Mouse (Mus musculus) embryonic facial prominence, embryonic 13.5 days (tissue): ENCODE measurements at regions not wholly inside any gene's neighbourhood (a gene's known extent, or its start where the extent isn't known, plus 50 kb on each side); places are given as distances from the start of the nearest gene placed in this dataset.

Experiments used
- ATAC-seq: fragments of 200-750 bp; cut with Nextera tagmentation; 2 replicates; pipeline ENCODE4 v1.8.0; 2017; ENCODE audit warnings: low read depth; ENCODE audit not compliant: insufficient number of reproducible peaks, insufficient read depth, low FRiP score, low TSS enrichment
- H3K27ac ChIP-seq: fragments of 300-500 bp; sonication (generic); 2 replicates; pipeline ENCODE4 v1.5.1; 2015; ENCODE audit warnings: moderate library complexity, mild to moderate bottlenecking, inconsistent platforms
- H3K27me3 ChIP-seq: fragments of 300-500 bp; sonication (generic); 2 replicates; pipeline ENCODE4 v1.6.1; 2015; ENCODE audit warnings: mild to moderate bottlenecking, inconsistent platforms
- H3K36me3 ChIP-seq: fragments of 300-500 bp; sonication (generic); 2 replicates; pipeline ENCODE4 v1.6.1; 2015; ENCODE audit warnings: mild to moderate bottlenecking, inconsistent platforms
- H3K4me1 ChIP-seq: fragments of 300-500 bp; sonication (generic); 2 replicates; pipeline ENCODE4 v1.6.1; 2015; ENCODE audit warnings: inconsistent platforms
- H3K4me2 ChIP-seq: fragments of 300-500 bp; sonication (generic); 2 replicates; pipeline ENCODE4 v1.6.1; 2015; ENCODE audit warnings: moderate library complexity, mild to moderate bottlenecking, inconsistent platforms
- H3K4me3 ChIP-seq: fragments of 300-500 bp; sonication (generic); 2 replicates; pipeline ENCODE4 v1.5.1; 2015; ENCODE audit warnings: mild to moderate bottlenecking, inconsistent platforms
- H3K9ac ChIP-seq: fragments of 300-500 bp; sonication (generic); 2 replicates; pipeline ENCODE4 v1.6.1; 2015; ENCODE audit warnings: mild to moderate bottlenecking, inconsistent platforms
- H3K9me3 ChIP-seq: fragments of 300-500 bp; sonication (generic); 2 replicates; pipeline ENCODE4 v1.6.1; 2016; ENCODE audit warnings: inconsistent platforms
- WGBS: fragments of 180-500 bp; shearing (Covaris S2); methylation state at CpG from one replicate; pipeline ENCODE4 v1.1.7; 2015; ENCODE audit warnings: mixed read lengths; 5-methylcytosine and 5-hydroxymethylcytosine counted together

DNA sequence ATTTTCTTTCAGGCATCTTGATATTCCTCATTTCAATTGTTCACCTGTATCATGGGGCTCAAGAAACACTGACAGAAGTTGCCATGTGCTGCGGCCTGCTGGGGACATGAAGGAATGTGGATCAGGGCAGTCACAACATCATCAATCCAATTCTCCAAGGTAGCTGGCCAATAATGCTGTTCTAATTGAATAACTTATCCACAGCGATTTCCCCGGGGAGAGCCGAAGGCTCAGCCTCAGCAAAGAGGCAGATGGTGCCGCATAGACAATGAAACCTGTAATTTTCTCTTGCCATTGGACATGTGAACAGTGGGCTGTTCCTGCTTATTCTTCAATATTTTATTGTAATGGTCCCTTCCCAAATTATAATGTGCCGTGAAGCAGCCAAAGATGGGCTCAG is 429.1 kb upstream of the Klf12 start:
- Histone ChIP-seq H3K27ac (no peak overlapping the region), H3K36me3 (no peaks in the 10 kb centered on the region), H3K9me3 (no peaks in the 10 kb centered on the region), H3K27me3 (no peaks in the 10 kb centered on the region), H3K9ac (no peak overlapping the region), H3K4me2 (no peak overlapping the region), H3K4me1 (no peaks in the 10 kb centered on the region), H3K4me3 (no peak overlapping the region)
- WGBS: 78% methylated on average over 6 of the region's 6 CpGs
- no peak for ATAC-seq

DNA sequence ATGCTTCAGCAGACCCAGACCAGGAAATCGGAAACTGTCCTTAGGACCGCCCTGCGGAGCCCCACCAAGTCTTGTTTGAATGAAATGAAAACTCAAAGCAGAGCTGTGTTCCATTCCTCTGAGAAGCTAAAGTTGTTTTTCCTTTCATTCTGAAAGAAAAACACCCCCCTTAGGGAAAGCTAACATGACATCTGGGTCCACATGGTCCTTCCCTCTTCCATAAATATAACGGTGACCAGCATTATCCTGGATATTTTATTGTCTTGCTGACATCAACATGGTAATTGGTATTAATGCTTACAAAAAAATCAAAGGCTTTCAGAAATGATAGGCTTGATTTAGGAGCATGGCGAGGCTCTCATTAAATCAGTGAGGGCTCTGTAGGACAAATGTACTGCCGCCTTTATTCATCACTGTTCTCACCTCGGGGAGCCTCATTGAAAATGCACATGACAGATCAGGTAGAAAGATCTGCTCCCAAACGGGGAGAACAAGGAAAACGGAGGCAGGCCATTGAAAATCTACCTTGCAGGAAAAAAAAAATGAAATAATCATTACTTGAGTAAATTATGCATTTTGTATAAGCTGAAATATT is 381.0 kb upstream of the Klf12 start:
- Histone ChIP-seq H3K9me3 (no peaks in the 10 kb centered on the region), H3K4me1 (no peaks in the 10 kb centered on the region), H3K4me3 (no peak overlapping the region), H3K27me3 (no peaks in the 10 kb centered on the region), H3K4me2 (no peak overlapping the region), H3K27ac (no peak overlapping the region), H3K36me3 (no peaks in the 10 kb centered on the region), H3K9ac (no peak overlapping the region)
- ATAC-seq: no peak
- 44% methylated on average over 9 of the region's 9 CpGs for WGBS

DNA sequence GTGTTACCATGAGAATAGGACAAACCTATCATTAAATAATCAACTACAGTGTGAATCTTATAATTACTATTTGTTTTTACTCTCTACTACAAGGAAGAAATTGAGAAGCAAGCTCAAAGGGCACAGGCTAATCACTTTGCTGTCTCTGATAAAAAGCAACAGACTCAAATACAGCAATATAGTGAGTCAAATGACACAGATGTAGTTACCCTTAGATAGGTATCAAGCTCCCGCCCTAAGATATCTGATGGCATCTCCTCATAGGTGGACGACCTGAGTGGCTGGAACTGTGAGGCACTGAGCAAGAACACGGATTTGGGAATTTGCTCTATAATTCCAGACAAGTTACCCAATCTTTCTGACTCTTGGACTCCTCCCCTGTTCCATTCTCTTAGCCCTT is 379.7 kb upstream of the Klf12 start:
- H3K4me1 ChIP-seq: no peaks in the 10 kb centered on the region
- no peak for ATAC-seq
- H3K36me3 ChIP-seq: no peaks in the 10 kb centered on the region
- no peak overlapping the region for H3K4me3 ChIP-seq
- no peaks in the 10 kb centered on the region for H3K27me3 ChIP-seq
- 72% methylated on average over 3 of the region's 3 CpGs for WGBS
- H3K4me2 ChIP-seq: no peak overlapping the region
- no peaks in the 10 kb centered on the region for H3K9me3 ChIP-seq
- no peak overlapping the region for H3K27ac ChIP-seq
- H3K9ac ChIP-seq: no peak overlapping the region

DNA sequence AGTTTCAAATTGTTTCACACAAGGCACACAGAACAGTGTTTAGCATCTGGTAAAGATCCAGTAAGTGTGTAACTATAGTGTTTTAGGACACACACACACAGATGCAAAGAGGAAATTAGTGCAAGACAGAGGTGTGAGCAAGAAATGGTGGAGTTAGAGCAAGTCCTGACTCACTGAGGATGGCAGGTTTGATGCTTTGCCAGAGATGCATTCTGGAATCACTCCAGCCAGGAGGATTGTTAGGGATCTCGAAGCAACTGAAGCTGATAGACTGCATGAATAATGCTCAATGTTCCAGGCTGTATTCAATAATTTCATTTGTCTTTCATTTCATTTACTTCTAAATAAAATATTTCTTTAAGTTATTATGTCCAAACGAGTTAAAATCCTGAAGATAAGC is 357.6 kb upstream of the Klf12 start:
- no peaks in the 10 kb centered on the region for H3K36me3 ChIP-seq
- no peak overlapping the region for H3K9ac ChIP-seq
- no peak for ATAC-seq
- no peak overlapping the region for H3K4me2 ChIP-seq
- no peak overlapping the region for H3K4me3 ChIP-seq
- H3K27me3 ChIP-seq: no peaks in the 10 kb centered on the region
- H3K4me1 ChIP-seq: no peaks in the 10 kb centered on the region
- WGBS: 65% methylated on average over 2 of the region's 2 CpGs
- no peak overlapping the region for H3K27ac ChIP-seq
- no peaks in the 10 kb centered on the region for H3K9me3 ChIP-seq

DNA sequence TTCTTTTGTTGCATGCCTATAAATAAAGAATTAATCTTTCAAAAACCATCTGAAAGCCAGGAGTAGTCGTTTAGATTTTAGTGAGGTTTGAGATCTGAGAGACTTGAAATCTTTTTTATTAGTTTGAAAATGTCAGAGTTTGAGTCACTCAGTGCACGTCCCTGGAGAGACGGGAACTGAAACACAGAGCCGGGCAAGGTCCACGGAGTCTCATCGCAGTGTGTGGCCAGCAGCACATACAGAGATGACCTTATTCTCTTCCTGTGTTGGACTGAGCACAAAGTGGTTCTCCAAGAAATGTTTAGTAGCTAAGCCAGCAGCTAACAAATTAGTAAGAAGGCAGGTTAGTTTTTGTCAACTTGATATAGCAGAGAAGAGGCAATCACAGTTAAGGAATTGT is 350.0 kb upstream of the Klf12 start:
- Histone ChIP-seq H3K4me2 (no peak overlapping the region), H3K9ac (no peak overlapping the region), H3K9me3 (no peaks in the 10 kb centered on the region), H3K4me1 (no peaks in the 10 kb centered on the region), H3K27me3 (no peaks in the 10 kb centered on the region), H3K36me3 (no peaks in the 10 kb centered on the region), H3K27ac (no peak overlapping the region), H3K4me3 (no peak overlapping the region)
- ATAC-seq: no peak
- WGBS: 78% methylated on average over 6 of the region's 6 CpGs

DNA sequence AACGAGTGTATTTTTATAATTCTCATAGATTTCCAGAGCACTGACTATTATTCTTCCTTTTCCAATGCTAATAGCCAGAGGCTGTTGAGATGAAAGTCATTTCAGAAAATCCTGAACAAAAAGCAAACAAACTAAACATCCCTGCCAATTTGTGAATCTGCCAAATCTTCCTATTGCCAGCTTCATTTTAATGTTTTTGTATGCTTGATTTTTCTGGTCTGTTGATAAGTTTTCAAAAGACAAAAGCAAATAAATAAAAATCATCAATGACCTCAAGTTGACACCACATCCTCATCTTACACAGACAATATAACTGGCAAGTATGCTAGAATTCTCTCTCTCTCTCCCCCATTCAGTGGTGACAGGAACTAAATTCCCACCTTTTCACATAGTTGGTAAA is 347.2 kb upstream of the Klf12 start:
- Histone ChIP-seq H3K9ac (no peak overlapping the region), H3K27ac (no peak overlapping the region), H3K36me3 (no peaks in the 10 kb centered on the region), H3K4me1 (no peaks in the 10 kb centered on the region), H3K4me2 (no peak overlapping the region), H3K27me3 (no peaks in the 10 kb centered on the region), H3K4me3 (no peak overlapping the region), H3K9me3 (no peaks in the 10 kb centered on the region)
- ATAC-seq: no peak
- WGBS: 52% methylated on average over 1 of the region's 1 CpGs

DNA sequence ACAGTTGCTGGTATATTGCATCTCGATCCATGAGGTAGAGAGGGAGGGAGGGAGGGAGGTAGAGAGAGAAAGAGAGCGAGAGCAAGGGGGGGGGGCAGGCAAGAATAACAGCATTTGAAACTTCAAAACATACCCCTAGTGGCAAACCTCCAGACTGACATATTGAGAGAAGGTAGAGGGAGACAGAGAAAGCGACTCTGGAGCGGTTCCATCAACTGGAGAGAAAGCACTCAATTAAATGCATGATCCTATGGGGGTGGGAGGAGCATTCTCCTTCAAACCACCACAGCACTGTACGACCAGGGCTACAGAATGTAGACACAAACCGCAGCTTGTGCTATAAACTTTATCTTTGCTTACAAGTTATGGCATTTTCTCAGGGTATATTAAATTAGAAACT is 345.7 kb upstream of the Klf12 start:
- no peak overlapping the region for H3K4me3 ChIP-seq
- H3K27me3 ChIP-seq: no peaks in the 10 kb centered on the region
- WGBS: 66% methylated on average over 6 of the region's 6 CpGs
- ATAC-seq: no peak
- no peak overlapping the region for H3K9ac ChIP-seq
- H3K27ac ChIP-seq: no peak overlapping the region
- H3K36me3 ChIP-seq: no peaks in the 10 kb centered on the region
- H3K4me1 ChIP-seq: no peaks in the 10 kb centered on the region
- H3K4me2 ChIP-seq: no peak overlapping the region
- H3K9me3 ChIP-seq: no peaks in the 10 kb centered on the region

- H3K4me1 ChIP-seq: no peaks in the 10 kb centered on the region
- no peak for ATAC-seq
- H3K27me3 ChIP-seq: no peaks in the 10 kb centered on the region
- no peak overlapping the region for H3K9ac ChIP-seq
- H3K36me3 ChIP-seq: no peaks in the 10 kb centered on the region
- H3K9me3 ChIP-seq: no peaks in the 10 kb centered on the region
- WGBS: 35% methylated on average over 2 of the region's 2 CpGs
- H3K4me3 ChIP-seq: no peak overlapping the region
- no peak overlapping the region for H3K4me2 ChIP-seq
- no peak overlapping the region for H3K27ac ChIP-seq
Measured at GRCm38 (mm10) chr14:100627523-100627922, 343.0 kb upstream of the Klf12 start.

- H3K4me3 ChIP-seq: no peak overlapping the region
- no peaks in the 10 kb centered on the region for H3K27me3 ChIP-seq
- no peaks in the 10 kb centered on the region for H3K9me3 ChIP-seq
- H3K36me3 ChIP-seq: no peaks in the 10 kb centered on the region
- H3K27ac ChIP-seq: no peak overlapping the region
- no peak for ATAC-seq
- peaks cover 10% of the 10 kb centered on the region for H3K4me1 ChIP-seq
- WGBS: 46% methylated on average over 1 of the region's 1 CpGs
- no peak overlapping the region for H3K9ac ChIP-seq
- no peak overlapping the region for H3K4me2 ChIP-seq
Measured at GRCm38 (mm10) chr14:100619656-100620030, 335.2 kb upstream of the Klf12 start.

GRCm38 (mm10) chr14:100618793-100619655 is 334.5 kb upstream of the Klf12 start:
- 0 out of 2 replicates have a peak, but pooled peaks have one; percentile 37 for ATAC-seq
- Histone ChIP-seq H3K27ac (no peak overlapping the region), H3K9ac (no peak overlapping the region), H3K4me1 (peaks cover 10% of the 10 kb centered on the region), H3K27me3 (no peaks in the 10 kb centered on the region), H3K36me3 (no peaks in the 10 kb centered on the region), H3K4me2 (no peak overlapping the region), H3K9me3 (no peaks in the 10 kb centered on the region), H3K4me3 (no peak overlapping the region)
- WGBS: 45% methylated on average over 12 of the region's 12 CpGs

- no peak for ATAC-seq
- Histone ChIP-seq H3K4me3 (no peak overlapping the region), H3K9me3 (no peaks in the 10 kb centered on the region), H3K9ac (no peak overlapping the region), H3K36me3 (no peaks in the 10 kb centered on the region), H3K4me2 (no peak overlapping the region), H3K27ac (no peak overlapping the region), H3K4me1 (no peaks in the 10 kb centered on the region), H3K27me3 (no peaks in the 10 kb centered on the region)
- 83% methylated on average over 1 of the region's 1 CpGs for whole genome bisulfite sequencing
Measured at GRCm38 (mm10) chr14:100610017-100610760, 325.7 kb upstream of the Klf12 start.

DNA sequence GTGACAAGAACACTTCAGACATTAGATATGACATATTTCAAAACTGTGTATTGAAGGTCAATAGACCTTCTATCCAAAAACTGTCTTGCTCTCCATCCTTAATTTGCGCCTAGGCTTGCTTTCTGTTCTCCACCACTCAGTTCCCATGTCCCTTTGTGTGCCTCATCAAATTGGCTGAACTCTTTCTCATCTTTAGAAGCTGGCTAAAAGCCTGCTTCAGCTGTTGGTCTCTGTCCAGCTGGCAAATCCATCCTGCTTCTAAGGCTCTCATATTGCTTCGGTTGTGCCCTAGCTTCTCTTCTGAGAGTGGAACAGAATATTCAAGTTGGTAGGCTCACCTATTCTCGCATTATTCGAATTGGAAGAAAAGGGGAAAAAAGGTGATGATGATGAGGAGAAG is 322.6 kb upstream of the Klf12 start:
- H3K9ac ChIP-seq: no peak overlapping the region
- ATAC-seq: no peak
- no peak overlapping the region for H3K4me2 ChIP-seq
- 92% methylated on average over 4 of the region's 4 CpGs for WGBS
- no peaks in the 10 kb centered on the region for H3K4me1 ChIP-seq
- no peaks in the 10 kb centered on the region for H3K36me3 ChIP-seq
- H3K4me3 ChIP-seq: no peak overlapping the region
- H3K27me3 ChIP-seq: no peaks in the 10 kb centered on the region
- H3K27ac ChIP-seq: no peak overlapping the region
- no peaks in the 10 kb centered on the region for H3K9me3 ChIP-seq
